Mouse (Mus musculus): ENCODE results near the gene Megf8. TPM values are rescaled to one million over a fixed set of nuclear protein-coding genes. Genes with fewer than 3 reads are reported as not detected.

Megf8 gene
- polyA plus RNA-seq, 1 experiment from 2014 or later, result 6.2 TPM

- no peak for ATAC-seq (replicated peaks; ENCODE audit: insufficient number of reproducible peaks, insufficient read depth, low FRiP score, low read depth)
- peaks cover 14% of the 10 kb centered on the region for H3K36me3 ChIP-seq
These were observed 46.7 kb downstream of the Megf8 start for GRCm38 (mm10) chr7:25363632-25364031.

GRCm38 (mm10) chr7:25365937-25366625 is 49.1 kb downstream of the Megf8 start:
- Histone ChIP-seq H3K4me3 (no peak overlapping the region), H3K27ac (no peak overlapping the region), H3K4me1 (replicated peaks) (peaks cover 6% of the 10 kb centered on the region), H3K36me3 (peaks cover 7% of the 10 kb centered on the region), H3K9ac (no peak overlapping the region), H3K4me2 (no peak overlapping the region), H3K9me3 (replicated peaks) (no peaks in the 10 kb centered on the region), H3K27me3 (peaks cover 56% of the 10 kb centered on the region)
- WGBS, result 51% methylated on average over 13 of the region's 13 CpGs
- ATAC-seq (replicated peaks; ENCODE audit: insufficient number of reproducible peaks, insufficient read depth, low FRiP score, low read depth), result no peak

More at GRCm38 (mm10) chr7:25363632-25364031, 46.7 kb downstream of the Megf8 start:
- no peaks in the 10 kb centered on the region for H3K9me3 ChIP-seq (replicated peaks)
- no peak overlapping the region for H3K9ac ChIP-seq
- H3K27ac ChIP-seq, result no peak overlapping the region
- 90% methylated on average over 17 of the region's 17 CpGs for WGBS
- no peak overlapping the region for H3K4me2 ChIP-seq
- no peak overlapping the region for H3K4me3 ChIP-seq
- peaks cover 11% of the 10 kb centered on the region for H3K4me1 ChIP-seq (replicated peaks)
- peaks cover 34% of the 10 kb centered on the region for H3K27me3 ChIP-seq

GRCm38 (mm10) chr7:25367632-25368293 is 50.8 kb downstream of the Megf8 start:
- Histone ChIP-seq H3K4me1 (replicated peaks) (peaks cover 6% of the 10 kb centered on the region), H3K4me3 (peak overlapping the region; percentile 26), H3K9ac (no peak overlapping the region), H3K27ac (no peak overlapping the region), H3K4me2 (peak overlapping the region; percentile 48), H3K9me3 (replicated peaks) (no peaks in the 10 kb centered on the region), H3K27me3 (peaks cover 56% of the 10 kb centered on the region), H3K36me3 (no peaks in the 10 kb centered on the region; the same call in 1 of the 2 replicates)
- 3% methylated on average over 33 of the region's 33 CpGs for WGBS
- ATAC-seq (replicated peaks; ENCODE audit: insufficient number of reproducible peaks, insufficient read depth, low FRiP score, low read depth), result no peak

GRCm38 (mm10) chr7:25368333-25368732 is 51.4 kb downstream of the Megf8 start:
- Histone ChIP-seq H3K4me1 (replicated peaks) (peaks cover 6% of the 10 kb centered on the region), H3K9ac (no peak overlapping the region), H3K36me3 (no peaks in the 10 kb centered on the region; the same call in 1 of the 2 replicates), H3K9me3 (replicated peaks) (no peaks in the 10 kb centered on the region), H3K27me3 (peaks cover 56% of the 10 kb centered on the region), H3K4me3 (no peak overlapping the region), H3K27ac (no peak overlapping the region), H3K4me2 (peak overlapping the region; percentile 48; the same call in 1 of the 2 replicates)
- no peak for ATAC-seq (replicated peaks; ENCODE audit: insufficient number of reproducible peaks, insufficient read depth, low FRiP score, low read depth)
- 26% methylated on average over 12 of the region's 12 CpGs for WGBS

- no peaks in the 10 kb centered on the region; the same call in 1 of the 2 replicates for H3K36me3 ChIP-seq
- no peak within 1 kb of the TSS for H3K9ac ChIP-seq
- H3K4me2 ChIP-seq, result no peak within 1 kb of the TSS
- no peak for ATAC-seq (replicated peaks; ENCODE audit: insufficient number of reproducible peaks, insufficient read depth, low FRiP score, low read depth)
- peaks cover 6% of the 10 kb centered on the region for H3K4me1 ChIP-seq (replicated peaks)
- peaks cover 56% of the 10 kb centered on the region for H3K27me3 ChIP-seq
- no peak within 1 kb of the TSS for H3K4me3 ChIP-seq
- no peaks in the 10 kb centered on the region for H3K9me3 ChIP-seq (replicated peaks)
- H3K27ac ChIP-seq, result no peak within 1 kb of the TSS
- WGBS, result 50% methylated on average over 12 of the region's 12 CpGs
These were observed 52.2 kb downstream of the Megf8 start, which contains the start of gene Cnfn for GRCm38 (mm10) chr7:25369058-25369749. TSS of gene Cnfn (minus strand) at chr7:25369724.

GRCm38 (mm10) chr7:25372441-25372840 is 55.5 kb downstream of the Megf8 start:
- H3K27me3 ChIP-seq, result peaks cover 34% of the 10 kb centered on the region
- no peaks in the 10 kb centered on the region for H3K36me3 ChIP-seq
- no peak for ATAC-seq (replicated peaks; ENCODE audit: insufficient number of reproducible peaks, insufficient read depth, low FRiP score, low read depth)
- H3K4me3 ChIP-seq, result no peak overlapping the region
- 77% methylated on average over 5 of the region's 5 CpGs for WGBS
- no peak overlapping the region for H3K27ac ChIP-seq
- H3K9me3 ChIP-seq (replicated peaks), result no peaks in the 10 kb centered on the region
- H3K9ac ChIP-seq, result no peak overlapping the region
- no peak overlapping the region for H3K4me2 ChIP-seq
- H3K4me1 ChIP-seq (replicated peaks), result peaks cover 18% of the 10 kb centered on the region

GRCm38 (mm10) chr7:25376556-25376955 is 59.6 kb downstream of the Megf8 start:
- Histone ChIP-seq H3K4me2 (peak overlapping the region; percentile 71), H3K9ac (peak overlapping the region; percentile 49), H3K4me3 (peak overlapping the region; percentile 51), H3K27ac (no peak overlapping the region), H3K4me1 (replicated peaks) (peaks cover 32% of the 10 kb centered on the region), H3K9me3 (replicated peaks) (no peaks in the 10 kb centered on the region), H3K27me3 (no peaks in the 10 kb centered on the region), H3K36me3 (no peaks in the 10 kb centered on the region; the same call in 1 of the 2 replicates)
- peak; percentile 68 for ATAC-seq (replicated peaks; ENCODE audit: insufficient number of reproducible peaks, insufficient read depth, low FRiP score, low read depth)
- WGBS, result 5% methylated on average over 17 of the region's 17 CpGs

- H3K9ac ChIP-seq, result 0 out of 2 replicates have a peak overlapping the region, but pooled peaks have one; percentile 49
These were observed 60.2 kb downstream of the Megf8 start for GRCm38 (mm10) chr7:25377100-25377700.

GRCm38 (mm10) chr7:25378181-25379100 is 61.5 kb downstream of the Megf8 start:
- ATAC-seq (replicated peaks; ENCODE audit: insufficient number of reproducible peaks, insufficient read depth, low FRiP score, low read depth), result no peak
- no peak overlapping the region for H3K27ac ChIP-seq
- 81% methylated on average over 13 of the region's 13 CpGs for WGBS

More at GRCm38 (mm10) chr7:25377100-25377700, 60.2 kb downstream of the Megf8 start:
- Histone ChIP-seq H3K4me3 (peak overlapping the region; percentile 51), H3K27ac (no peak overlapping the region), H3K4me2 (peak overlapping the region; percentile 71), H3K9me3 (replicated peaks) (no peaks in the 10 kb centered on the region), H3K27me3 (no peaks in the 10 kb centered on the region), H3K4me1 (replicated peaks) (peaks cover 32% of the 10 kb centered on the region), H3K36me3 (no peaks in the 10 kb centered on the region; the same call in 1 of the 2 replicates)
- WGBS, result 34% methylated on average over 8 of the region's 8 CpGs
- ATAC-seq (replicated peaks; ENCODE audit: insufficient number of reproducible peaks, insufficient read depth, low FRiP score, low read depth), result no peak

More at GRCm38 (mm10) chr7:25378181-25379100, 61.5 kb downstream of the Megf8 start:
- Histone ChIP-seq H3K9ac (no peak overlapping the region), H3K9me3 (replicated peaks) (no peaks in the 10 kb centered on the region), H3K27me3 (no peaks in the 10 kb centered on the region), H3K4me2 (no peak overlapping the region), H3K4me3 (no peak overlapping the region), H3K36me3 (peaks cover 5% of the 10 kb centered on the region; the same call in 1 of the 2 replicates), H3K4me1 (replicated peaks) (peaks cover 32% of the 10 kb centered on the region)
